Mouse (Mus musculus): ENCODE measurements around the gene Rft1.

DNA sequence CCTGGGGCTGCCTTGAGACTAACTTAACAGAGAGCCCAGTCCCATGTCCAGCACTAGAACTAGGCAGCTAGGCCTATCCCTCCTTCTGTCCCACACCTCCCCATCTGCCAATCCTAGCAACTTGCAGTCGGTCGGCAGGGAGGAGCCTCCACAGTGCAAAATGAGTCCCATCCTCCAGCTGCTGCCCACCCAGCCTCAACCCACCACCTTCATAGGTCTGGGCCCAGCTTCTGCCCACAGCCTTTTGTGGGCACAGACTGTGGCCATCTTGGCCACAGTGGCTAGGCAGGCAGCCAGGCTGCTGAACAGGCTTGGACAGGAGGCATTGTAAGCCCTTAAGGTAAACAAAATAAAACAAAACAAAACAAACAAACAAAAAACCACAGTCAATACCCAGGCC, 22.3 kb upstream of the Rft1 start:
- no peak for TF ChIP-seq MAFK (IDR thresholded peaks at IDR 0.05; ENCODE audit: insufficient read depth, low read depth, low read length)
- no peak for TF ChIP-seq HCFC1 (IDR thresholded peaks at IDR 0.05; ENCODE audit: borderline replicate concordance, insufficient read depth, low read length)
- TF ChIP-seq CHD2 (IDR thresholded peaks at IDR 0.05; ENCODE audit: low read depth, low read length) = no peak
- TF ChIP-seq ZNF384 (IDR thresholded peaks at IDR 0.05; ENCODE audit: low read depth, low read length) = no peak
- no peak for TF ChIP-seq ZC3H11A (IDR thresholded peaks at IDR 0.05; ENCODE audit: borderline replicate concordance, low read depth, low read length)

Data from ES-E14 (cell line).